Mouse (Mus musculus): Measurements from ENCODE around the gene Cfap206.
A peak's percentile ranks its signal among the peaks of the same experiment; 100 is the strongest.
"Not testable (repeated sequence)": the region's sequence is repeated elsewhere in the genome, so short reads cannot be mapped to it uniquely, and the experiment has no call there.

Cfap206 gene

DNA sequence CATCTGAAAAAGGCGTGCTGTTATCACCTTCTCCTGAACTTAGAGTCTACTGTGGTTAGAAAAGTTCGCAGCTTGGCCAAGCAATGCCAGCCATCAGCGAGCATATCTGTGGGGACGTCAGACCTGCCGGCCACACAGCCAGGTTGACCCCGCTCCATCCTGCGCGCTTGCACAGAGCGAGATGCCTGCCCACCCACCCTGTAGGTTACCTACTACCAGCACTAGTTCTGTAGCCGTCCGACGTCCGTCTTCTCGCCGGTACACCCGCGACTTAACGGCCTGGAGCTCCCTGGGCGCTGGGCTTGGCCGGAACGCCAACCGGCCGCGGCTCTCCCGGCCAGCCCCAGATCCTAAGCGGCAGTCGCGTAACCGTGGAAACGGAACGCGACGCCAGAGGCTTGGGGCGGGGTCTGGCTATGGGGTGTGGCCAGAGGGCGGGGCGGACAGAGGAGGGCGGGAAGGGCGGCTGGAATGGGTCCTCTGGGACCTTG is at the start of gene Cfap206:
TSS of gene Cfap206 (minus strand) at position 356 of the 491 bp plus-strand sequence.
- peak in 1 of 2 experiments; percentile 29 for DNase-seq (ENCODE audit: low spot score in 2 of 2)

DNA sequence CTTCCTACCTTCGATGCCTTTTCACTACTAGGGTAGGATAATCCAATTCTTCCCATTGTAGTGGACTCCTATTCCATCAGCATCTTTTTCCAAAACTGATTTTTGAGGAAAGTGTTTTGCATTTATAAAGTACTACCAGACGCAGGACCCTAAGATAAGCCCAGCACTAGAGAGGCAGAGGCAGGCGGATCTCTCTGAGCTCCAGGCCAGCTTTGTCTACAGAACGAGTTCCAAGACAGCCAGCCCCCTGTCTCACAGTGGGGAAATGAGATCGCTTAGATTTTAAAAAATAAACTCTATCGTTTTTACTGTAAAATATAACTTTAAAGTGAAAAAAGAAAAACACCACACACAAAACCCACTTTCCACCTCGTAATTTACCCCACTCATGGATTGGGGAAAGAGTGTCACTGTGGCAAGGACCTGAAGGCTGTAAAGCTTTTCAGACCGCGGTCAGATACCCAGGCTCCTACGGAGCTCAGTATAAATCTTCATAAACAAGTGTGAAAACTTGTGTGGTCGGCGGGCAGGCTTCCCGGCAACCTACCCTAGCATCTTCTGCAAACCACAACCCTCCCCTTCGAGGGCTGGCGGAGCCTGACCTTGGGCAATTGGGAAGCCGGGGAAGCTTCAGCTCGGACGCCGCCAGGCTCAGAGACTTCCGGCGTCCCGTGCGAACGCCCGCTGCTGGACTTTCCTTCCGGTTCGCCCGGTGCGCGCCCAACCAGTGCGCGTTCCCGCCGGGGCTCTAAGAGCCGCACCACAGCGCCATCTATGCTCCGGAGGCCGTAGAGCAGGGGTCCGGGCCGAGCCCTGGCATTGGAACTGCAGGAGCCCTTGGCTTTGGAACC is 47.9 kb upstream of the Cfap206 start, which contains the start of gene Smim8:
TSS of gene Smim8 (minus strand) at position 747 of the 851 bp plus-strand sequence.
- peak; percentile 84 to 91 for DNase-seq (ENCODE audit: low spot score in 2 of 2)

DNA sequence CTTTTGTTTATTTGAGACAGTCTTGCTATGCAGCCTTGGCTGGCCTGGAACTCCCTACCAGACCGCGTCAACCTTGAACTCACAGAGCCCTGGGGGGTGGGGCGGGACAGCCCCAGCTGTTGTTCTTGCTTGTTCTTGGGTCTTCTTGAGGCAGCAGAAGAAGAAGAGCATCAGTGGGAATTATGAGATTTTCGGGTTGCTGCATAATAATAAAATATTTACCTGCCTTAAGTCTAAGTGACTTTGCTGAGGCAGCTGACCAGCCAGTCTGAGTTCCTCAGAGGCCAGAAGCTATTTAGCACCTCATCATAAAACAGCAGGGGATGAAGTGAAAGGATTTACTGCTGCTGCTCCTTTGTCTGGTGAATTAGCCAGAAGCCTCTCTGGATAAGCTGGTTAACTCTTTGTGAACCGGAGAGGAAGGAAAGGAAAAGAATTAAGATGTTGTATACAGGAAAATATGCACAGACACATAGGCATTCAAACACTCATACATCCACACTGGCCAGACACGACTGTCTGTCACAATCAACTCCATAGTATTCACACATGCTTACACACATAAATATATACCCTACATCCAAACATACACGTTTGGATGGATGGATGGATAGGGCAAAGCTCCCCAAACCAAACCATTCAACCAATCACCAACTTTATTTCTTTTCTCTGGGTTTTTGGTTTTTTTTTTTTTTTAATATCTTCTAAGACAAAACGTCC is 41.8 kb upstream of the Cfap206 start:
- no peak for DNase-seq (ENCODE audit: low spot score in 2 of 2)

DNA sequence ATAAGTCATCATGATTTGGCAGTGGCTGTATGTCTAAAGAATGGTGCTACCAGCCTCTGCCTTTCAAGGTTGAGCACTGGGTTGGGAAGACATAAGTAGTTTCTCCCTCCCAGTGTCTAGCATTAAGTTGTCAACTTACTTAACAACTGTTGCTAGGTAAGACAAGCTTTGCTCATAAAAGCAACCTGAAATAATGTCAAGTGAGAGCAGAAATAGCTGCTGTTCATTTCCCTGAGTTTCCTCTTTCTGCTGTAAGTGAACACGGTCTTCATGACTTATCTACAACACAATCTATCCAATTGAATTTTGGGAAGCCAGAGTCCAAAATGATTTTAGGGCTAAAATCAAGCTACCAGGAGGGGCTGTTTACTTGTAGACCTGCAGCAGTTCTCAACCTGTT is 26.2 kb upstream of the Cfap206 start, which contains the start of gene Gm136:
TSS of gene Gm136 (minus strand) at position 101 of the 400 bp plus-strand sequence.
- no peak for DNase-seq (ENCODE audit: low spot score in 2 of 2)

DNA sequence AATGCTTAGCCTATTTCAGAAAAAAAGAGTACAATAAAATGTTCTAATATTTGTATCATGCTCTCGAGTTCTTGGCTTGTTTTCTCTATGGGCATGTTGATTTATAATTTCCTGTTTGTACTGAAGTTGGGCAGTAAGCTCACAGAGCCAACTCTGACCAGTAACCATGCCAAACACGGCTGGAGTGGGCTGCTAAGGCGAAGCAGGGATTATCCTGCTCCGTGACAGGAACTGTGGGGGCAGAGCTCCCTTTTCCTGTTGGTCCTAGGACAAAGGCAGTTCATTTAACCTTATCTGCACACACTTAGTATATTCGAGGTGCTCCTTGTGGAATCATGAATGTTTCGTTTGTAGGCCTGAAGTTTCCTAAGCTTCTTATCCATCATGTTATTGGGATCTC is 19.2 kb upstream of the Cfap206 start:
- no peak for DNase-seq (ENCODE audit: low spot score in 2 of 2)

DNA sequence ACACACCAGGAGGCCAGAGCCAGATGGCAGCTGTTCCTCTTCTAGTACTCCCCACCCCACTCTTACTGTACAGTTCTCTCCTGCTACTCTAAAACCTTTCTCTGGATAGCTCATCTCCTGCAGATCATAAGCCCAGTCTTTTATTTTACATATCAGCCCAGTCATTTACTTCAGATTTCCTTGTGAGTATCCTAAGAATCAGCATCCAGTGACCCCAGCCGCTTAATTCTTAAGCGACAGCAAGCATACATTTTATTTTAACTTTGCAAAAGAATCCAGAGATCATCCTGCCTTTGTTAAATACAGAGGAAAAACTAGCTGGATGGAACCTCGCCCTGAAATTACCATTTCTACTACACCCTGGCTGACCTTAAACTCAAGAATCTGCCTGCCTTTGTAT is 4.5 kb upstream of the Cfap206 start:
- DNase-seq (ENCODE audit: low spot score in 2 of 2) = no peak

DNA sequence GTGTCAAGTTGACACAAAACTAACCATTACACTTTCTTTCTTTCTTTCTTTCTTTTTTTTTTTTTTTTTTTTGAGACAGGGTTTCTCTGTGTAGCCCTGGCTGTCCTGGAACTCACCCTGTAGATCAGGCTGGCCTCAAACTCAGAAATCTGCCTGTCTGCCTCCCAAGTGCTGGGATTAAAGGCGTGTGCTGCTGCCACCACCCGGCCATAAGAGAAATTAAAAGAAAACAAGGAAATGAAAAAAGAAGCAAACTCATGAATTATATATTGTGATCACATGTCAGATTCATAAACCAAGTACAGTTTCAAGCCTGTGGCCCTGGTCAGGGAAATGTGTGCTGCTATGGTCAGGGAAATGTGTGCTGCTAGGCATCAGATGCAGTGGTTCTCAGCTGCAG is 3.4 kb upstream of the Cfap206 start:
- not testable (repeated sequence) for DNase-seq (ENCODE audit: low spot score in 2 of 2)

DNA sequence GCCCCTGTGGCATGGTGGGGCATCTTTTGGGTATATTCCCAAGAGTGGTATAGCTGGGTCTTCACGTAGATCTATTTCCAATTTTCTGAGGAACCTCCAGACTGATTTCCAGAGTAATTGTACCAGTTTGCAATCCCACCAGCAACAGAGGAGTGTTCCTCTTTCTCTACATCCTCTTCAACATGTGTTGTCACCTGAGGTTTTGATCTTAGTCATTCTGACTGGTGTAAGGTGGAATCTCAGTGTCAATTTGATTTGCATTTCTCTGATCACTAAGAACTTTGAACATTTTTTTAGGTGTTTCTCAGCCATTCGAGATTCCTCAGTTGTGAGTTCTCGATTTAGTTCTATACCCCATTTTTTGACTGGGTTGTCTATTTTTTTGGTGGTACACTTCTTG is 4.3 kb downstream of the Cfap206 start:
- DNase-seq (ENCODE audit: low spot score in 2 of 2) = not testable (repeated sequence)

DNA sequence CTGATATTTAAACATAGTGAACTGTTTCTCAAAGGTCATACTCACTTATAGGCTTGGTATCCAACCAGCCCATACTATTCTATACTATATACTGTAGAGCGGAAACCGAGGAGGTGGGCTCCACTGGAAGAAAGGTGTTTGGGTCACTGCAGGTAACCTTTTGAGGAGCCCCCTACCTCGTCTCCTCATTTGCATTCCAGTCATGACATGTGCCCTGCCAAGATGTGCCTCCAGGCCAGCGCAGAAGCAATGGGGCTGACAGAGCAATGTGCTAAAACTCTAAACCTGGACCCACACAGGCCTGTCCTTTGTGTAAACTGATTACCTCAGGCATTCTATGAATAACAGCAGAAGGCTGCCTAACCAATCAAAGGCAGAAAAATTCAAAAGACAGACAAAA is 5.7 kb downstream of the Cfap206 start:
- DNase-seq (ENCODE audit: low spot score in 2 of 2) = no peak

DNA sequence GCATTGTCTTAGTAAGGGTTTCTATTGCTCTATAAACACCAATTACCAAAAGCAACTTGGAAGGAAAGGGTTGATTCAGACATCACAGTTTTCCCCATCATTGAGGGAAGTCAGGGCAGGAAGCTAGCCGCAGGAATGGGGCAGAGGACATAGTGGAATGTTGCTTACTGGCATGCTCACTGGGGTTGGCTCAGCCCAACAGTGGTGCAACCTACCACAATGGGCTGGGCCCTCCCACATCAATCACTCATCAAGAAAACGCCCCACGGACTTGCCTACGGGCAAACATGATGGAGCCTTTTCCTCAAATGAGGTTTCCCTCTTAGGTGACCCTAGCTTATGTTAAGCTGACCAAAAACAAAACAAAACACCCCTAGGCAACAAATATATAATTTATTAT is 6.8 kb downstream of the Cfap206 start:
- no peak for DNase-seq (ENCODE audit: low spot score in 2 of 2)

DNA sequence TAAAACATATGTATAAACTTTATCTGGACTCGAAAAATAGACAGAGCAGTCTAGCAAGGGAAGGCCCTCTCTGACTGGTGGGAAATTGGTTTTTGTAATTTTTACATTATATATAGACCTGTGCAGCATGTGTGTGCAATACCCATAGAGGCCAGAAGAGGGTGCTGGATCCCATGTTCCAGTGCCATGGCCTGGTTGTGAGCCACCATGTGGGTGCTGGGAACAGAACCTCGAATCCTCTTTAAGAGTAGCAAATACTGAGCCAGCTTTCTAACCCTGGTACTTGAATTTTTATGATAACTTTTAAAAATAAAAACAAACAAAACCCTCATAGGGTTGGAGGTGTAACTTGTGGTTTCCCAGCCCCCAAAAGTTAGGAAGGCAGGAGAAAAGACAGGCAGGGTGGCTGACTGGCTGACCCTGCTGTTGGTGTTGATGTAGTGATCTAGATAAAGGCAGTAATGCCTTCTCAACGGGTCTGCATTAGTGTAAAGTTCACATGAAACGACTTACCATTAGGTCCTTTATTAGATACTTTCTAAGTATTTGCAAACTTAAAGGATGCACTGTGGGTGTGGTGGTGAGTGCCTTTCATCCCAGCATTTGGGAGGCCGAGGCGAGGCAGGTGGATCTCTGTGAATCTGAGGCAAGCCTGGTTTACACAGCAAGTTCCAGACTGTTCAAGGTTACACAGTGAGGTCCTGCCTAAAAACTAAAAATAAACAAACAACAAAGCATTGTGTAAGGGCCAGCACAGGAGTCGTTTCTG is 9.7 kb downstream of the Cfap206 start:
- DNase-seq (ENCODE audit: low spot score in 2 of 2) = no peak

DNA sequence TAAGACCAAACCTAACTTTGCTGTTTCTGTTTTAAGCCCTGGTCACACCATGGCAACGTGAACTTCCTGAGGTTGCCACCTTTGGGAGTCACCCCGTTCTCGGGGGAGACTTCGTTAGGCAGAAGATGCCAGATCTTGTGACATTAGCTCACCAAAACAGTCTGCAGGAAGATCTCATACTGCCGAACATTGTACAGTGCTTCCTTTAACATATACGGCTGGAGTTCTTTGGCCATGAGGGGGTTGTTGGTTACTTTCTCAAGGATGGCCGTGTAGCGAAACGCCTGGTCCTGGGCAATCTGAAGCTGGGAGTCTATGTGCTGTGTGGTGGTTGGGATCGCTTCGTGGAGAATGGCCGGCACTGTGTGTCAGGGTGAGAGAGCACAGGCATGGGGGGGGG is 10.6 kb downstream of the Cfap206 start:
- DNase-seq (ENCODE audit: low spot score in 2 of 2) = no peak

DNA sequence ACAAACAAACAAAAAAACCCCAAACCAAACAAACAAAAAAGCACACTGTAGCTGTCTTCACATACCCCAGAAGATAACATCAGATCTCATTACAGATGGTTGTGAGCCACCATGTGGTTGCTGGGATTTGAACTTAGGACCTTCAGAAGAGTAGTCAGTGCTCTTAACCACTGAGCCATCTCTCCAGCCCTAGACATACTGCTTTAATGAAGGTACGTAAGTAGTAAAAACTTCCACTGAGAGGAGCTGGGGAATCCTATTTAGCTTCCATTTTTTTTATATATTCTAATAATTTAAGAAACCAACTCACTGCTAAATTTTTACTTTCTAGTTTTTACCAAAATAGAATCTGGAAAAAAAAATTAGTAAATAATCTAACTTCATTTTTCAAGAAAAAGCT is 14.9 kb downstream of the Cfap206 start:
- DNase-seq (ENCODE audit: low spot score in 2 of 2) = no peak

DNA sequence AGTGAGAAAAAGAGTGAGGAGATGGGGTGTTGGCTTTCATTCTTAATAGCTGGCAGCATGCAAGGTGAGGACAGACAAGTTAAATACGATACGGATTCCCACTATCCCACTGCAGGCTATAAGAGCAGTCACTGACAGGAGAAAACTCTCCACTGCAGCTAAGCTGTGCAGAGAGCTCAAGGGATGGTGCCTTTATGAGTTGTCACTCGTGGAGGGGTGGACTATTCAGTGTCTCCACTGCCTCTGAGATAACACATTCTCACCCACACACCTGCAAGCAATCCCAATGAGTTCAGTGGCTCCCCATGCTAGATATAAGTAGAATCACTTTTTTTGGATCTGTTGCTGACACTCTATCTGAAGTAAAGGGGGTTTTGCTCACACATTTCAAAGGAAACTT is 21.9 kb downstream of the Cfap206 start:
- DNase-seq (ENCODE audit: low spot score in 2 of 2) = no peak

DNA sequence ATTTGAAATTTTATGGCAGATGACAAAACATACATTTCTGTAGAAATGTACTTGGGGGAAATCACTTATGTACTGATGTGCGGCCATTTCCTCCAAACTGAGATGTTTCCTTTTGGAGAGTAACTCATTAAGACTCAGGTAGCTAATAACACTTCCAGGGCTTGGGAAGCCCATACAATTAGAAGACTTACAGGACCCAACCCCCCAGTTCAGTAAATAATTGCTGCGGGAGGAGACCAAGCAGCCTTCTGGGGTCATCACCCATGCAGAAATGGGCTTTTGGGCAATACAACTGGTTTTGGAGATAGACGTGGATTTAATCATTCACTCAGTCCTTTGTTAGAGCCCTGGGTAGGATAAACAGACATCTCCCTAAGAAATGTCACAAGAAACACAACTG is 22.8 kb downstream of the Cfap206 start:
- no peak for DNase-seq (ENCODE audit: low spot score in 2 of 2)

DNA sequence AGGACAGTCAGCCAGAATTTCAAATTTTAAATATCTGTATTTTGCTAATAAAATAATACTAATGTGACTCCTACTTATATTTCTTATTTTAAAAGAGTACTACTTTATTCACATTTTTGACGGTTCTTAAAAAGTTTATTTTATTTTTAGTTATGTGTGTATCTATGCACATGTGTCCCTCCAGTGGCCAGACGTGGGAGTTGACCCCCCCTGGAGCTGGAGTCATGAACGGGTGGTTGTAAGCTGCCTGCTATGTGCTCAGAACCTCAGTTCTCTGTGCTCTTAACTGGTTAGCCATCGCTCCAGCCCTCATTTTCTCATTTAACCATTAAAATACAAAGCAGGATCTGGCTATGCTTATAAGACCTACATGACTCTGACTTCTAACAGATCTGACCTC is 27.0 kb downstream of the Cfap206 start:
- no peak for DNase-seq (ENCODE audit: low spot score in 2 of 2)

DNA sequence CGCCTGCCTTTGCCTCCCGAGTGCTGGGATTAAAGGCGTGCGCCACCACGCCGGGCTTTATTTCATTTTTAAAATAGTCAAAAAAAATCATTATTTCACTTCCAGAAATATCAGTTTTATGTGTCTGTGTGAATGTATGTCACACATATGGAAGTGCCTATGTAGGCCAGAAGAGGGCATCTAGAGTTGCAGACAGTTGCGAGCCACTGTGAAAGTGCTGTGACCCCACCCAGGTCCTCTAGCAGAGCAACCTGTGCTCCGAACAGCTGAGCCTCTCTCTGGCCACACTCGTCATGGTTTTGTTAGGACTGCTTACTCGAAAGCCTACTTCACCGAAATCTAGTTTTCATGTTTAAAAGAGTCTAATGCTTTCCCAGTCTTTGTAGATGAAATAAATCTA is 27.8 kb downstream of the Cfap206 start:
- DNase-seq (ENCODE audit: low spot score in 2 of 2) = no peak

DNA sequence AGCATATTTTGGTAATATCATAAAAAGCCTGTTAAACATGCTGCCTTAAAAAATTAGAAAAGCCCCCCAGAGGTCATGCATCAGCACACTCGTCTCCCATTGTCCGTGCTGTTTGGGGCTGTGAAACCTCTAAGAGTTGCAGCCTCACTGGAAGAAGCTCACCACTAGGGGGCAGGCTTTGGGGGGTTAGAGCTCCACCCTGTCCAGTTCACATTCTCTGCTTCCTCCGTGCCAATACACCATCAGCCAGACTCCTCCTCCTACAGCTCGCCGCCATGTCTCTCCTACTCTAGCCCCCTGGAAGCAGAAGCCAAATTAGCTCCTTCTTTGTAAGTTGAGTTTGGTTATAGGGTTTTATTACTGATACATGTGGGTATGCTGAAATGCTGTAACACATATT is 28.5 kb downstream of the Cfap206 start:
- DNase-seq (ENCODE audit: low spot score in 2 of 2) = peak; percentile 21 to 51

DNA sequence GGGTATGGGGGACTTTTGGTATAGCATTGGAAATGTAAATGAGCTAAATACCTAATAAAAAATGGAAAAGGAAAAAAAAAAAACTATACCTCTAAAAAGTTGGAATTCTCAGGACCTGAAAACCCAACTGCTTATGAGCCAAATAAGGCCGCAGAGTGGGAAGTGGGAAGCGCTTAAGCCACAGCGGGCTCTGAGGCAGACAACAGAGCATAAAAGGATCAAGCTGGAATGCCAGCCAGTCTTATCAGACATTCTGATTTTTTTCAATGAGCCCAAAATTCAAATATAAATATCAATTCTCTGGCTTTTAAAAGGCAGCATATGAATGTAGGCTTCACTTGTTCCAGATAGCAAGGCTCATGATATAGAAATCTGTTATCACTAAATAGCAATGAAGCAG is 42.0 kb downstream of the Cfap206 start:
- DNase-seq (ENCODE audit: low spot score in 2 of 2) = no peak

DNA sequence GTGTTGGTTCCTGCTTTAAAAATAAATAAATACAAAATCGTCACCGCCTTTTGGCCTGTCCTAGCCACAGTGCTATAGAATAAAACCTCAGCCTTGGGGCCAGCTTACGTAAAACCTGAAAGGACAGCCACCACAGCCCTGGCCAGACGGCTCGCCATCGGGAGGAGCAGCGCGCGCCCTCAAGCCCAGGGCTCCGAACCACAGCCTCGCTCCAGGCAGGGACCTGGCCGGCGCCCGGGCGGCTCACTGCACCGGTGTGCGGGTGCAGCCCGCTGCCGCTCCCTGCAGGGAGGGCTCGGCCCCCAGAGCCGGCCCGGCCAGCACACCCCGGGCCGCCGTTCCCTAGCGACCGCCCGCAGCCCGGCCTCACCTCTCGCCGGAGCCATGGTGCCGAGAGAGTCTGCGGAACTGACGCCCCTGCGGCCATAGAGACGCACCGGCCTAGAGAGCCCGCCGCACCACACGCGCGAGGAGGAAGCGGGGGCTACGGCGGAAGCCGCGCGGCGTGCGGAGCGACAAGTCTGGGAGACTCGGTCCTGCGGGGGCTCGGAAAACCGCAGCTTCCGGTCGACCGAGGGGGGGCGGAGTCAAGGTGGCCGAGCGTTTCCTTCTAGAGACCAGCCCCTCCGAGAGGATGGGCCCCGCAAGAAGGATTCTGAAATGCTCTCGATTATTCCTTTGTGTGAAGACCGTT is 43.0 kb downstream of the Cfap206 start, which contains the start of gene Slc35a1:
TSS of gene Slc35a1 (minus strand) at position 565 of the 694 bp plus-strand sequence.
- DNase-seq (ENCODE audit: low spot score in 2 of 2) = peak; percentile 80 to 87

DNA sequence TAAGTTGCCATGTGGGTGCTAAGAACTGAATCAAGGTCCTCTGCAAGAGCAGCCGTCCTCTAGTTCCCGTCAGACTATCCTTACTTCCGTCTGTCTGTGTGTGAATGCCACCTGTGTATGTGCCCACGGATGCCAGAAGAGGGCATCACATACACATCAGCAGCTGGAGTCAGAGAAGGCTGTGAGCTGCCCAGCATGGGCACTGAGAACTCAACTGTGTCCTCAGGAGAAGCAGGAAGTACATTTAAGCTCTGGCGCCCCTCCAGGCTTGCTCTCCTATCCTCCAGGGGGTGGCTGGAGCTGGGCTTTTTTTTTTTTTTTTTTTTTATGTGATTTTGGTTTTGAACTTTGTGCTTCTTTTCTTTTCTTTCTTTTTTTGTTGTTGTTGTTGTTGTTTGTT is 49.5 kb downstream of the Cfap206 start:
- DNase-seq (ENCODE audit: low spot score in 2 of 2) = no peak

Measured in spleen, postnatal 14 days (tissue).